In genomic region chr15:88850146-88850826, GRCm38 (mm10) we compare ENCODE assay signal across 8 mouse cellular contexts. TPM values are rescaled to one million over a fixed set of nuclear protein-coding genes. Genes with fewer than 3 reads are reported as not detected.
DNase-seq lines count a peak whose midpoint lies in the region; ATAC-seq lines count a peak whose summit lies in the region.

No protein-coding gene starts in this region.

- no peaks in the 10 kb centered on the region for H3K36me3 ChIP-seq in forebrain, embryonic 15.5 days
- no peaks in the 10 kb centered on the region for H3K36me3 ChIP-seq in forebrain, embryonic 14.5 days (ENCODE audit: control insufficient read depth, insufficient read depth, low read length)
- H3K36me3 ChIP-seq in kidney, embryonic 16.5 days (ENCODE audit: insufficient read depth, low read length), result no peaks in the 10 kb centered on the region

- H3K27me3 ChIP-seq in forebrain, embryonic 15.5 days, result no peaks in the 10 kb centered on the region
- no peaks in the 10 kb centered on the region for H3K27me3 ChIP-seq in forebrain, embryonic 14.5 days (replicated peaks; ENCODE audit: control insufficient read depth, insufficient read depth, low read length)
- H3K27me3 ChIP-seq in kidney, embryonic 16.5 days (ENCODE audit: insufficient read depth, low read length), result no peaks in the 10 kb centered on the region

- no peak for DNase-seq in forebrain, embryonic 14.5 days (ENCODE audit: low spot score)
- DNase-seq in cerebellum, adult 9-11 months, result peak; percentile 92
- peak; percentile 96 to 98 for DNase-seq in heart, adult 9 months (ENCODE audit: low spot score in 2 of 2)
- peak; percentile 26 for DNase-seq in liver
- peak; percentile 55 for DNase-seq in right cerebral cortex, postnatal 4 days
- DNase-seq in thymus, postnatal 14 days, result no peak

- H3K4me3 ChIP-seq in forebrain, embryonic 15.5 days, result no peak overlapping the region
- no peak overlapping the region for H3K4me3 ChIP-seq in forebrain, embryonic 14.5 days (ENCODE audit: low read depth, low read length)
- H3K4me3 ChIP-seq in kidney, embryonic 16.5 days (ENCODE audit: low read length), result no peak overlapping the region

- ATAC-seq in forebrain, embryonic 15.5 days (replicated peaks), result 0 out of 2 replicates have a peak, but pooled peaks have one; percentile 23
- no peak; the same call in 1 of the 2 replicates for ATAC-seq in forebrain, embryonic 14.5 days
- ATAC-seq in kidney, embryonic 16.5 days (ENCODE audit: low FRiP score, low TSS enrichment), result peak; percentile 6; the same call in 1 of the 2 replicates

- H3K27ac ChIP-seq in forebrain, embryonic 15.5 days (replicated peaks), result no peak overlapping the region
- no peak overlapping the region for H3K27ac ChIP-seq in forebrain, embryonic 14.5 days (ENCODE audit: low read depth, low read length)
- peak overlapping the region; percentile 87; the same call in 1 of the 2 replicates for H3K27ac ChIP-seq in kidney, embryonic 16.5 days (ENCODE audit: low read length)

- 60% methylated on average over 10 of the region's 10 CpGs for WGBS in forebrain, embryonic 15.5 days
- 66% methylated on average over 10 of the region's 10 CpGs for WGBS in forebrain, embryonic 14.5 days
- WGBS in kidney, embryonic 16.5 days, result 67% methylated on average over 10 of the region's 10 CpGs

- no peak overlapping the region for H3K9ac ChIP-seq in forebrain, embryonic 15.5 days (replicated peaks)
- no peak overlapping the region for H3K9ac ChIP-seq in forebrain, embryonic 14.5 days (ENCODE audit: low read length)
- no peak overlapping the region for H3K9ac ChIP-seq in kidney, embryonic 16.5 days (replicated peaks; ENCODE audit: low read length)

- no peak overlapping the region for H3K4me2 ChIP-seq in forebrain, embryonic 15.5 days (replicated peaks)
- no peak overlapping the region for H3K4me2 ChIP-seq in forebrain, embryonic 14.5 days (ENCODE audit: low read length)
- H3K4me2 ChIP-seq in kidney, embryonic 16.5 days (replicated peaks; ENCODE audit: low read depth, low read length), result no peak overlapping the region

- no peaks in the 10 kb centered on the region for H3K9me3 ChIP-seq in forebrain, embryonic 15.5 days
- no peaks in the 10 kb centered on the region for H3K9me3 ChIP-seq in forebrain, embryonic 14.5 days (replicated peaks; ENCODE audit: control insufficient read depth, low read length)
- no peaks in the 10 kb centered on the region for H3K9me3 ChIP-seq in kidney, embryonic 16.5 days (ENCODE audit: low read length)

- H3K4me1 ChIP-seq in forebrain, embryonic 15.5 days, result peaks cover 4% of the 10 kb centered on the region; the same call in 1 of the 2 replicates
- H3K4me1 ChIP-seq in forebrain, embryonic 14.5 days (ENCODE audit: control insufficient read depth, insufficient read depth, low read length), result no peaks in the 10 kb centered on the region
- H3K4me1 ChIP-seq in kidney, embryonic 16.5 days (ENCODE audit: insufficient read depth, low read length), result peaks cover 39% of the 10 kb centered on the region

RNA-seq across cellular contexts. Expression of gene Pim3, which starts 11.7 kb away (rescaled TPM):
- polyA plus RNA-seq in forebrain, embryonic 15.5 days (2015; fragmentation: Nextera tagmentation; extraction: Ambion mirVana), result 69.1 and 70.7 TPM in 2 replicates
- polyA plus RNA-seq in forebrain, embryonic 14.5 days (2014; fragmentation: Nextera tagmentation; extraction: Ambion mirVana), result 49.1 and 52.9 TPM in 2 replicates
- polyA plus RNA-seq in kidney, embryonic 16.5 days (2015; fragmentation: Nextera tagmentation; extraction: Ambion mirVana), result 59.6 and 77.7 TPM in 2 replicates

RNA-seq across cellular contexts. Expression of gene Creld2, which starts 30.8 kb away (rescaled TPM):
- 58.5 and 59.5 TPM in 2 replicates for polyA plus RNA-seq in forebrain, embryonic 15.5 days (2015; fragmentation: Nextera tagmentation; extraction: Ambion mirVana)
- 65.5 and 65.8 TPM in 2 replicates for polyA plus RNA-seq in forebrain, embryonic 14.5 days (2014; fragmentation: Nextera tagmentation; extraction: Ambion mirVana)
- polyA plus RNA-seq in kidney, embryonic 16.5 days (2015; fragmentation: Nextera tagmentation; extraction: Ambion mirVana), result 118 and 133 TPM in 2 replicates

RNA-seq across cellular contexts. Expression of gene Alg12, which starts 31.2 kb away (rescaled TPM):
- polyA plus RNA-seq in forebrain, embryonic 15.5 days (2015; fragmentation: Nextera tagmentation; extraction: Ambion mirVana), result 7.8 and 8.5 TPM in 2 replicates
- polyA plus RNA-seq in forebrain, embryonic 14.5 days (2014; fragmentation: Nextera tagmentation; extraction: Ambion mirVana), result 8.4 and 8.8 TPM in 2 replicates
- 15.7 and 16.9 TPM in 2 replicates for polyA plus RNA-seq in kidney, embryonic 16.5 days (2015; fragmentation: Nextera tagmentation; extraction: Ambion mirVana)

Comparison
In these comparisons a context has a peak if more than half of its experiments do, and no peak if none do; other contexts are left out.
1. DNase-seq: peak in cerebellum, adult 9-11 months (single experiment), heart, adult 9 months (2 of 2), liver (single experiment) and right cerebral cortex, postnatal 4 days (single experiment); none in forebrain, embryonic 14.5 days (single experiment) and thymus, postnatal 14 days (single experiment).